Mouse (Mus musculus): ENCODE results near the gene Ptprs. TPM values are rescaled to one million over a fixed set of nuclear protein-coding genes. Genes with fewer than 3 reads are reported as not detected.

The Ptprs gene
- polyA plus RNA-seq, 1 experiment from 2014 or later: 174 TPM

- Histone ChIP-seq H3K9ac (ENCODE audit: low read length) (peak overlapping the region; percentile 74), H3K4me2 (ENCODE audit: low read depth) (peak overlapping the region; percentile 89), H3K4me1 (ENCODE audit: control insufficient read depth, insufficient read depth, low read length) (peaks cover 38% of the 10 kb centered on the region), H3K4me3 (ENCODE audit: low read depth, low read length) (peak overlapping the region; percentile 53), H3K27me3 (ENCODE audit: control insufficient read depth, insufficient read depth, low read length) (no peaks in the 10 kb centered on the region), H3K36me3 (ENCODE audit: control insufficient read depth, insufficient read depth, low read length) (no peaks in the 10 kb centered on the region; the same call in none of the 2 replicates), H3K9me3 (ENCODE audit: control insufficient read depth, low read length) (no peaks in the 10 kb centered on the region), H3K27ac (ENCODE audit: low read depth, low read length) (peak overlapping the region; percentile 89)
- WGBS: under 1% methylated on average over 77 of the region's 77 CpGs
- DNase-seq (ENCODE audit: low spot score) (peak; percentile 99), ATAC-seq (ENCODE audit: insufficient read depth, low FRiP score, low TSS enrichment) (peak; percentile 89)
These were observed 14.2 kb downstream of the Ptprs start for GRCm38 (mm10) chr17:56461771-56462743.

- ATAC-seq (ENCODE audit: insufficient read depth, low FRiP score, low TSS enrichment) (no peak), DNase-seq (ENCODE audit: low spot score) (no peak)
- Histone ChIP-seq H3K4me2 (ENCODE audit: low read depth) (peak overlapping the region; percentile 89), H3K4me3 (ENCODE audit: low read depth, low read length) (peak overlapping the region; percentile 53), H3K27me3 (ENCODE audit: control insufficient read depth, insufficient read depth, low read length) (no peaks in the 10 kb centered on the region), H3K27ac (ENCODE audit: low read depth, low read length) (0 out of 2 replicates have a peak overlapping the region, but pooled peaks have one; percentile 89), H3K4me1 (ENCODE audit: control insufficient read depth, insufficient read depth, low read length) (peaks cover 34% of the 10 kb centered on the region), H3K36me3 (ENCODE audit: control insufficient read depth, insufficient read depth, low read length) (peaks cover 2% of the 10 kb centered on the region), H3K9ac (ENCODE audit: low read length) (peak overlapping the region; percentile 74), H3K9me3 (ENCODE audit: control insufficient read depth, low read length) (no peaks in the 10 kb centered on the region)
- 9% methylated on average over 6 of the region's 6 CpGs for WGBS
These were observed 15.4 kb downstream of the Ptprs start for GRCm38 (mm10) chr17:56460876-56461275.

- peaks cover 25% of the 10 kb centered on the region for H3K36me3 ChIP-seq (ENCODE audit: control insufficient read depth, insufficient read depth, low read length)
- H3K4me1 ChIP-seq (ENCODE audit: control insufficient read depth, insufficient read depth, low read length): peaks cover 21% of the 10 kb centered on the region
- no peak overlapping the region for H3K4me3 ChIP-seq (ENCODE audit: low read depth, low read length)
- no peak overlapping the region for H3K27ac ChIP-seq (ENCODE audit: low read depth, low read length)
- H3K27me3 ChIP-seq (ENCODE audit: control insufficient read depth, insufficient read depth, low read length): no peaks in the 10 kb centered on the region
- H3K4me2 ChIP-seq (ENCODE audit: low read depth): no peak overlapping the region
- H3K9me3 ChIP-seq (ENCODE audit: control insufficient read depth, low read length): no peaks in the 10 kb centered on the region
- ATAC-seq (ENCODE audit: insufficient read depth, low FRiP score, low TSS enrichment) (no peak), DNase-seq (ENCODE audit: low spot score) (no peak)
- no peak overlapping the region for H3K9ac ChIP-seq (ENCODE audit: low read length)
- WGBS: 92% methylated on average over 1 of the region's 1 CpGs
These were observed 18.8 kb downstream of the Ptprs start for GRCm38 (mm10) chr17:56457442-56457841.

GRCm38 (mm10) chr17:56456353-56456752 lies 19.9 kb downstream of the Ptprs start:
- ATAC-seq (ENCODE audit: insufficient read depth, low FRiP score, low TSS enrichment) (no peak), DNase-seq (ENCODE audit: low spot score) (no peak)
- no peaks in the 10 kb centered on the region for H3K27me3 ChIP-seq (ENCODE audit: control insufficient read depth, insufficient read depth, low read length)
- no peaks in the 10 kb centered on the region for H3K9me3 ChIP-seq (ENCODE audit: control insufficient read depth, low read length)
- no peak overlapping the region for H3K27ac ChIP-seq (ENCODE audit: low read depth, low read length)
- H3K4me3 ChIP-seq (ENCODE audit: low read depth, low read length): no peak overlapping the region
- no peak overlapping the region for H3K4me2 ChIP-seq (ENCODE audit: low read depth)
- H3K9ac ChIP-seq (ENCODE audit: low read length): no peak overlapping the region
- peaks cover 36% of the 10 kb centered on the region for H3K36me3 ChIP-seq (ENCODE audit: control insufficient read depth, insufficient read depth, low read length)
- WGBS: 91% methylated on average over 5 of the region's 5 CpGs
- peaks cover 18% of the 10 kb centered on the region for H3K4me1 ChIP-seq (ENCODE audit: control insufficient read depth, insufficient read depth, low read length)

- Histone ChIP-seq H3K36me3 (ENCODE audit: control insufficient read depth, insufficient read depth, low read length) (peaks cover 57% of the 10 kb centered on the region), H3K27me3 (ENCODE audit: control insufficient read depth, insufficient read depth, low read length) (no peaks in the 10 kb centered on the region), H3K4me3 (ENCODE audit: low read depth, low read length) (no peak overlapping the region), H3K27ac (ENCODE audit: low read depth, low read length) (no peak overlapping the region), H3K9me3 (ENCODE audit: control insufficient read depth, low read length) (no peaks in the 10 kb centered on the region), H3K4me1 (ENCODE audit: control insufficient read depth, insufficient read depth, low read length) (no peaks in the 10 kb centered on the region; the same call in 1 of the 2 replicates), H3K4me2 (ENCODE audit: low read depth) (no peak overlapping the region), H3K9ac (ENCODE audit: low read length) (no peak overlapping the region)
- ATAC-seq (ENCODE audit: insufficient read depth, low FRiP score, low TSS enrichment) (no peak), DNase-seq (ENCODE audit: low spot score) (no peak)
- WGBS: 75% methylated on average over 4 of the region's 4 CpGs
These were observed 22.6 kb downstream of the Ptprs start for GRCm38 (mm10) chr17:56453689-56454088.

GRCm38 (mm10) chr17:56453251-56453650 lies 23.0 kb downstream of the Ptprs start:
- DNase-seq (ENCODE audit: low spot score) (no peak), ATAC-seq (ENCODE audit: insufficient read depth, low FRiP score, low TSS enrichment) (no peak)
- Histone ChIP-seq H3K27me3 (ENCODE audit: control insufficient read depth, insufficient read depth, low read length) (no peaks in the 10 kb centered on the region), H3K36me3 (ENCODE audit: control insufficient read depth, insufficient read depth, low read length) (peaks cover 59% of the 10 kb centered on the region), H3K9me3 (ENCODE audit: control insufficient read depth, low read length) (no peaks in the 10 kb centered on the region), H3K4me2 (ENCODE audit: low read depth) (no peak overlapping the region), H3K4me1 (ENCODE audit: control insufficient read depth, insufficient read depth, low read length) (no peaks in the 10 kb centered on the region; the same call in 1 of the 2 replicates), H3K9ac (ENCODE audit: low read length) (no peak overlapping the region), H3K27ac (ENCODE audit: low read depth, low read length) (no peak overlapping the region), H3K4me3 (ENCODE audit: low read depth, low read length) (no peak overlapping the region)
- WGBS: 76% methylated on average over 4 of the region's 4 CpGs

GRCm38 (mm10) chr17:56447716-56448115 lies 28.6 kb downstream of the Ptprs start:
- Histone ChIP-seq H3K4me3 (ENCODE audit: low read depth, low read length) (no peak overlapping the region), H3K9me3 (ENCODE audit: control insufficient read depth, low read length) (no peaks in the 10 kb centered on the region), H3K4me1 (ENCODE audit: control insufficient read depth, insufficient read depth, low read length) (no peaks in the 10 kb centered on the region), H3K9ac (ENCODE audit: low read length) (no peak overlapping the region), H3K27me3 (ENCODE audit: control insufficient read depth, insufficient read depth, low read length) (no peaks in the 10 kb centered on the region), H3K36me3 (ENCODE audit: control insufficient read depth, insufficient read depth, low read length) (peaks cover 51% of the 10 kb centered on the region), H3K4me2 (ENCODE audit: low read depth) (no peak overlapping the region), H3K27ac (ENCODE audit: low read depth, low read length) (no peak overlapping the region)
- DNase-seq (ENCODE audit: low spot score) (no peak), ATAC-seq (ENCODE audit: insufficient read depth, low FRiP score, low TSS enrichment) (no peak)
- WGBS: 77% methylated on average over 2 of the region's 2 CpGs

- WGBS: 66% methylated on average over 14 of the region's 14 CpGs
- no peak overlapping the region for H3K4me3 ChIP-seq (ENCODE audit: low read depth, low read length)
- no peak overlapping the region for H3K4me2 ChIP-seq (ENCODE audit: low read depth)
- peaks cover 3% of the 10 kb centered on the region; the same call in 1 of the 2 replicates for H3K4me1 ChIP-seq (ENCODE audit: control insufficient read depth, insufficient read depth, low read length)
- H3K9ac ChIP-seq (ENCODE audit: low read length): no peak overlapping the region
- H3K27me3 ChIP-seq (ENCODE audit: control insufficient read depth, insufficient read depth, low read length): no peaks in the 10 kb centered on the region
- H3K27ac ChIP-seq (ENCODE audit: low read depth, low read length): no peak overlapping the region
- ATAC-seq (ENCODE audit: insufficient read depth, low FRiP score, low TSS enrichment): peak; percentile 25; the same call in 1 of the 2 replicates
- no peaks in the 10 kb centered on the region for H3K9me3 ChIP-seq (ENCODE audit: control insufficient read depth, low read length)
- H3K36me3 ChIP-seq (ENCODE audit: control insufficient read depth, insufficient read depth, low read length): peaks cover 36% of the 10 kb centered on the region
- DNase-seq (ENCODE audit: low spot score): peak; percentile 63
These were observed 30.9 kb downstream of the Ptprs start for GRCm38 (mm10) chr17:56445397-56445796.

Data from neural tube, embryonic 11.5 days (tissue).